Mouse (Mus musculus): ENCODE results near the gene Prdm16. TPM values are rescaled to one million over a fixed set of nuclear protein-coding genes. Genes with fewer than 3 reads are reported as not detected.

Prdm16 gene
- polyA plus RNA-seq, 1 experiment from 2014 or later: 2.0 TPM

- Histone ChIP-seq H3K9me3 (replicated peaks) (no peaks in the 10 kb centered on the region), H3K4me1 (replicated peaks) (no peaks in the 10 kb centered on the region), H3K4me2 (no peak overlapping the region), H3K27me3 (no peaks in the 10 kb centered on the region), H3K9ac (no peak overlapping the region), H3K27ac (replicated peaks) (no peak overlapping the region), H3K4me3 (replicated peaks) (no peak overlapping the region), H3K36me3 (replicated peaks) (no peaks in the 10 kb centered on the region)
- no peak for ATAC-seq (ENCODE audit: insufficient read depth)
- WGBS (ENCODE audit: insufficient replicate concordance): 55% methylated on average over 5 of the region's 5 CpGs
Measured at GRCm38 (mm10) chr4:154358370-154358769, 278.3 kb downstream of the Prdm16 start.

GRCm38 (mm10) chr4:154355408-154355807 is 281.3 kb downstream of the Prdm16 start:
- WGBS (ENCODE audit: insufficient replicate concordance): 73% methylated on average over 5 of the region's 5 CpGs
- H3K4me2 ChIP-seq: no peak overlapping the region
- no peak overlapping the region for H3K27ac ChIP-seq (replicated peaks)
- H3K4me3 ChIP-seq (replicated peaks): no peak overlapping the region
- no peaks in the 10 kb centered on the region for H3K36me3 ChIP-seq (replicated peaks)
- no peak overlapping the region for H3K9ac ChIP-seq
- no peaks in the 10 kb centered on the region for H3K27me3 ChIP-seq
- H3K4me1 ChIP-seq (replicated peaks): no peaks in the 10 kb centered on the region
- H3K9me3 ChIP-seq (replicated peaks): no peaks in the 10 kb centered on the region
- ATAC-seq (ENCODE audit: insufficient read depth): no peak

- Histone ChIP-seq H3K27me3 (no peaks in the 10 kb centered on the region), H3K4me3 (replicated peaks) (no peak overlapping the region), H3K27ac (replicated peaks) (no peak overlapping the region), H3K9me3 (replicated peaks) (no peaks in the 10 kb centered on the region), H3K9ac (no peak overlapping the region), H3K4me2 (no peak overlapping the region), H3K36me3 (replicated peaks) (no peaks in the 10 kb centered on the region), H3K4me1 (replicated peaks) (no peaks in the 10 kb centered on the region)
- ATAC-seq (ENCODE audit: insufficient read depth): no peak
- WGBS (ENCODE audit: insufficient replicate concordance): 59% methylated on average over 13 of the region's 13 CpGs
Measured at GRCm38 (mm10) chr4:154352246-154352645, 284.4 kb downstream of the Prdm16 start.

GRCm38 (mm10) chr4:154348197-154348786 is 288.4 kb downstream of the Prdm16 start:
- H3K4me3 ChIP-seq (replicated peaks): no peak overlapping the region
- H3K9me3 ChIP-seq (replicated peaks): no peaks in the 10 kb centered on the region
- no peaks in the 10 kb centered on the region for H3K4me1 ChIP-seq (replicated peaks)
- WGBS (ENCODE audit: insufficient replicate concordance): 50% methylated on average over 11 of the region's 11 CpGs
- no peaks in the 10 kb centered on the region for H3K27me3 ChIP-seq
- no peak overlapping the region for H3K9ac ChIP-seq
- ATAC-seq (ENCODE audit: insufficient read depth): no peak
- H3K27ac ChIP-seq (replicated peaks): no peak overlapping the region
- H3K36me3 ChIP-seq (replicated peaks): no peaks in the 10 kb centered on the region
- no peak overlapping the region for H3K4me2 ChIP-seq

- no peak for ATAC-seq (ENCODE audit: insufficient read depth)
- no peak overlapping the region for H3K4me2 ChIP-seq
- H3K27ac ChIP-seq (replicated peaks): no peak overlapping the region
- H3K9ac ChIP-seq: no peak overlapping the region
- H3K27me3 ChIP-seq: no peaks in the 10 kb centered on the region
- H3K36me3 ChIP-seq (replicated peaks): no peaks in the 10 kb centered on the region
- no peaks in the 10 kb centered on the region for H3K4me1 ChIP-seq (replicated peaks)
- 56% methylated on average over 19 of the region's 19 CpGs for whole genome bisulfite sequencing (ENCODE audit: insufficient replicate concordance)
- no peak overlapping the region for H3K4me3 ChIP-seq (replicated peaks)
- H3K9me3 ChIP-seq (replicated peaks): no peaks in the 10 kb centered on the region
Measured at GRCm38 (mm10) chr4:154346731-154347522, 289.7 kb downstream of the Prdm16 start.

- H3K9me3 ChIP-seq (replicated peaks): no peaks in the 10 kb centered on the region
- H3K4me3 ChIP-seq (replicated peaks): no peak overlapping the region
- WGBS (ENCODE audit: insufficient replicate concordance): 39% methylated on average over 10 of the region's 10 CpGs
- no peak overlapping the region for H3K4me2 ChIP-seq
- no peak for ATAC-seq (ENCODE audit: insufficient read depth)
- H3K4me1 ChIP-seq (replicated peaks): 0 out of 2 replicates have a peak, but pooled peaks cover 8% of the 10 kb centered on the region
- H3K27ac ChIP-seq (replicated peaks): no peak overlapping the region
- no peaks in the 10 kb centered on the region for H3K36me3 ChIP-seq (replicated peaks)
- H3K27me3 ChIP-seq: no peaks in the 10 kb centered on the region
- H3K9ac ChIP-seq: no peak overlapping the region
Measured at GRCm38 (mm10) chr4:154336650-154337049, 300.0 kb downstream of the Prdm16 start.

- Histone ChIP-seq H3K9ac (no peak within 1 kb of the TSS), H3K27me3 (no peaks in the 10 kb centered on the region), H3K4me3 (replicated peaks) (peak within 1 kb of the TSS; percentile 34), H3K4me1 (replicated peaks) (0 out of 2 replicates have a peak, but pooled peaks cover 8% of the 10 kb centered on the region), H3K4me2 (peak within 1 kb of the TSS; percentile 49), H3K9me3 (replicated peaks) (no peaks in the 10 kb centered on the region), H3K27ac (replicated peaks) (no peak within 1 kb of the TSS), H3K36me3 (replicated peaks) (no peaks in the 10 kb centered on the region)
- 77% methylated on average over 12 of the region's 12 CpGs for WGBS (ENCODE audit: insufficient replicate concordance)
- no peak for ATAC-seq (ENCODE audit: insufficient read depth)
Measured at GRCm38 (mm10) chr4:154335761-154336160, 300.9 kb downstream of the Prdm16 start, which contains the start of gene B230104I21Rik. Gene B230104I21Rik, plus strand, starts transcription at chr4:154336127.

- Histone ChIP-seq H3K9ac (no peak overlapping the region), H3K9me3 (replicated peaks) (no peaks in the 10 kb centered on the region), H3K4me1 (replicated peaks) (0 out of 2 replicates have a peak, but pooled peaks cover 8% of the 10 kb centered on the region), H3K4me3 (replicated peaks) (peak overlapping the region; percentile 34), H3K4me2 (peak overlapping the region; percentile 49), H3K36me3 (replicated peaks) (no peaks in the 10 kb centered on the region), H3K27ac (replicated peaks) (no peak overlapping the region), H3K27me3 (no peaks in the 10 kb centered on the region)
- peak; percentile 64; the same call in 1 of the 2 replicates for ATAC-seq (ENCODE audit: insufficient read depth)
- WGBS (ENCODE audit: insufficient replicate concordance): 42% methylated on average over 48 of the region's 48 CpGs
Measured at GRCm38 (mm10) chr4:154334699-154335402, 301.8 kb downstream of the Prdm16 start.

GRCm38 (mm10) chr4:154333300-154333699 is 303.4 kb downstream of the Prdm16 start:
- no peak overlapping the region for H3K9ac ChIP-seq
- WGBS (ENCODE audit: insufficient replicate concordance): 59% methylated on average over 8 of the region's 8 CpGs

GRCm38 (mm10) chr4:154331271-154331670 is 305.4 kb downstream of the Prdm16 start:
- Histone ChIP-seq H3K9me3 (replicated peaks) (no peaks in the 10 kb centered on the region), H3K36me3 (replicated peaks) (no peaks in the 10 kb centered on the region), H3K9ac (no peak overlapping the region), H3K27ac (replicated peaks) (no peak overlapping the region), H3K4me3 (replicated peaks) (no peak overlapping the region), H3K27me3 (no peaks in the 10 kb centered on the region), H3K4me2 (no peak overlapping the region), H3K4me1 (replicated peaks) (peaks cover 12% of the 10 kb centered on the region; the same call in 1 of the 2 replicates)
- ATAC-seq (ENCODE audit: insufficient read depth): no peak
- 61% methylated on average over 12 of the region's 12 CpGs for WGBS (ENCODE audit: insufficient replicate concordance)

More at GRCm38 (mm10) chr4:154333300-154333699, 303.4 kb downstream of the Prdm16 start:
- H3K27ac ChIP-seq (replicated peaks): no peak overlapping the region
- no peaks in the 10 kb centered on the region for H3K27me3 ChIP-seq
- no peaks in the 10 kb centered on the region for H3K36me3 ChIP-seq (replicated peaks)
- no peak for ATAC-seq (ENCODE audit: insufficient read depth)
- H3K4me3 ChIP-seq (replicated peaks): no peak overlapping the region
- H3K9me3 ChIP-seq (replicated peaks): no peaks in the 10 kb centered on the region
- peaks cover 12% of the 10 kb centered on the region; the same call in 1 of the 2 replicates for H3K4me1 ChIP-seq (replicated peaks)
- no peak overlapping the region for H3K4me2 ChIP-seq

GRCm38 (mm10) chr4:154330001-154330400 is 306.7 kb downstream of the Prdm16 start:
- 70% methylated on average over 7 of the region's 7 CpGs for WGBS (ENCODE audit: insufficient replicate concordance)
- Histone ChIP-seq H3K36me3 (replicated peaks) (no peaks in the 10 kb centered on the region), H3K9me3 (replicated peaks) (no peaks in the 10 kb centered on the region), H3K4me2 (no peak overlapping the region), H3K9ac (no peak overlapping the region), H3K4me1 (replicated peaks) (peaks cover 11% of the 10 kb centered on the region; the same call in 1 of the 2 replicates), H3K27me3 (no peaks in the 10 kb centered on the region), H3K4me3 (replicated peaks) (no peak overlapping the region), H3K27ac (replicated peaks) (no peak overlapping the region)
- ATAC-seq (ENCODE audit: insufficient read depth): no peak

Measured in liver, embryonic 15.5 days (tissue).